Mouse (Mus musculus) hindbrain, postnatal 0 days (tissue): ENCODE data around the gene Fancg. TPM values are rescaled to one million over a fixed set of nuclear protein-coding genes. Genes with fewer than 3 reads are reported as not detected.

Source experiments
- ATAC-seq: fragments of 200-750 bp; cut with Nextera tagmentation; 2 replicates; pipeline ENCODE4 v1.8.0; 2017; ENCODE audit warnings: mild to moderate bottlenecking, moderate TSS enrichment, moderate library complexity
- DNase-seq: peaks from one replicate; pipeline ENCODE4 v3.0.0-alpha.2; 2015; ENCODE audit warnings: low spot score
- H3K27ac ChIP-seq: fragments of 300-500 bp; sonication (generic); 2 replicates; pipeline ENCODE4 v1.5.1; 2014; ENCODE audit warnings: mild to moderate bottlenecking
- H3K27me3 ChIP-seq: fragments of 300-500 bp; sonication (generic); 2 replicates; pipeline ENCODE4 v1.6.1; 2014; ENCODE audit warnings: low read length, mixed read lengths; ENCODE audit not compliant: insufficient read depth
- H3K36me3 ChIP-seq: fragments of 300-500 bp; sonication (generic); 2 replicates; pipeline ENCODE4 v1.6.1; 2014; ENCODE audit warnings: low read length, mixed read lengths; ENCODE audit not compliant: insufficient read depth
- H3K4me1 ChIP-seq: fragments of 300-500 bp; sonication (generic); 2 replicates; pipeline ENCODE4 v1.6.1; 2014; ENCODE audit warnings: antibody characterized with exemption, low read length, mixed read lengths; ENCODE audit not compliant: insufficient read depth
- H3K4me2 ChIP-seq: fragments of 300-500 bp; sonication (generic); 2 replicates; pipeline ENCODE4 v1.6.1; 2014; ENCODE audit warnings: low read depth, mild to moderate bottlenecking, low read length, moderate library complexity, mixed read lengths
- H3K4me3 ChIP-seq: fragments of 300-500 bp; sonication (generic); 2 replicates; pipeline ENCODE4 v1.5.1; 2014; ENCODE audit warnings: low read length
- H3K9ac ChIP-seq: fragments of 300-500 bp; sonication (generic); replicated peaks from 2 replicates; pipeline ENCODE4 v1.6.1; 2014; ENCODE audit warnings: mild to moderate bottlenecking, low read length, moderate library complexity, mixed read lengths
- H3K9me3 ChIP-seq: fragments of 300-500 bp; sonication (generic); 2 replicates; pipeline ENCODE4 v1.6.1; 2016; ENCODE audit warnings: low read length, mixed read lengths
- CTCF ChIP-seq: IDR thresholded peaks from 2 replicates; pipeline ENCODE4 v1.5.1; 2016; ENCODE audit warnings: antibody characterized with exemption, control low read depth, low read depth
- WGBS: fragments of 180-500 bp; shearing (Covaris S2); extraction: QIAGEN DNeasy Blood & Tissue Kit; methylation state at CpG from one replicate; pipeline ENCODE4 v1.1.7; 2014; 5-methylcytosine and 5-hydroxymethylcytosine counted together
- polyA plus RNA-seq: library from polyadenylated mRNA; unstranded; fragments of >200 nt; fragmentation: Nextera tagmentation; extraction: Ambion mirVana; gene quantifications from 2 replicates; pipeline ENCODE4 v1.2.1, GENCODE M21; 2015
- total RNA-seq: library from RNA; depleted of rRNA; stranded (reverse); fragments of >200 nt; gene quantifications from 2 replicates; pipeline ENCODE4 v1.2.3, GENCODE M21; 2014

Gene Fancg
- total and polyA plus RNA-seq, 2 experiments from 2014 or later: 13.1 to 14.5 TPM

GRCm38 (mm10) chr4:43040881-43041547, 30.7 kb upstream of the Fancg start:
- Histone ChIP-seq H3K4me3 (no peak overlapping the region), H3K27ac (peak overlapping the region; percentile 65), H3K36me3 (peaks cover 6% of the 10 kb centered on the region), H3K9me3 (no peaks in the 10 kb centered on the region), H3K9ac (no peak overlapping the region), H3K4me2 (no peak overlapping the region), H3K4me1 (peaks cover 9% of the 10 kb centered on the region), H3K27me3 (no peaks in the 10 kb centered on the region)
- ATAC-seq (no peak), DNase-seq (no peak)
- no peak for TF ChIP-seq CTCF
- WGBS: 63% methylated on average over 9 of the region's 9 CpGs

GRCm38 (mm10) chr4:43040114-43040572, 29.8 kb upstream of the Fancg start:
- peak; percentile 98 for DNase-seq
- under 1% methylated on average over 24 of the region's 25 CpGs for WGBS
- Histone ChIP-seq H3K4me3 (peak overlapping the region; percentile 73), H3K36me3 (peaks cover 10% of the 10 kb centered on the region), H3K9me3 (no peaks in the 10 kb centered on the region), H3K9ac (peak overlapping the region; percentile 82), H3K27ac (peak overlapping the region; percentile 82), H3K4me1 (peaks cover 9% of the 10 kb centered on the region), H3K4me2 (peak overlapping the region; percentile 82), H3K27me3 (no peaks in the 10 kb centered on the region)
- TF ChIP-seq CTCF: no peak
- ATAC-seq: peak; percentile 96

GRCm38 (mm10) chr4:43039609-43040008, 29.3 kb upstream of the Fancg start:
- DNase-seq: no peak
- Histone ChIP-seq H3K4me1 (peaks cover 5% of the 10 kb centered on the region), H3K27me3 (no peaks in the 10 kb centered on the region), H3K9me3 (no peaks in the 10 kb centered on the region), H3K36me3 (peaks cover 13% of the 10 kb centered on the region), H3K4me2 (peak overlapping the region; percentile 82), H3K4me3 (peak overlapping the region; percentile 73), H3K9ac (peak overlapping the region; percentile 82), H3K27ac (peak overlapping the region; percentile 82)
- WGBS: under 1% methylated on average over 11 of the region's 11 CpGs
- no peak for ATAC-seq
- no peak for TF ChIP-seq CTCF

- Histone ChIP-seq H3K27me3 (no peaks in the 10 kb centered on the region), H3K9ac (peak overlapping the region; percentile 82), H3K4me2 (peak overlapping the region; percentile 82), H3K4me1 (peaks cover 4% of the 10 kb centered on the region; the same call in 1 of the 2 replicates), H3K36me3 (peaks cover 20% of the 10 kb centered on the region), H3K4me3 (peak overlapping the region; percentile 73), H3K9me3 (no peaks in the 10 kb centered on the region), H3K27ac (peak overlapping the region; percentile 82; the same call in 1 of the 2 replicates)
- no peak for TF ChIP-seq CTCF
- ATAC-seq (peak; percentile 1; the same call in 1 of the 2 replicates), DNase-seq (peak; percentile 74)
- WGBS: 48% methylated on average over 15 of the region's 15 CpGs
These were observed 28.5 kb upstream of the Fancg start for GRCm38 (mm10) chr4:43038567-43039495.

- H3K4me2 ChIP-seq: peak overlapping the region; percentile 82
- no peak for TF ChIP-seq CTCF
These were observed 27.7 kb upstream of the Fancg start for GRCm38 (mm10) chr4:43037860-43038566.

GRCm38 (mm10) chr4:43036356-43036755, 26.1 kb upstream of the Fancg start:
- Histone ChIP-seq H3K27me3 (no peaks in the 10 kb centered on the region), H3K36me3 (peaks cover 27% of the 10 kb centered on the region), H3K9me3 (no peaks in the 10 kb centered on the region), H3K4me3 (no peak overlapping the region), H3K4me2 (no peak overlapping the region), H3K9ac (no peak overlapping the region), H3K4me1 (peaks cover 4% of the 10 kb centered on the region; the same call in 1 of the 2 replicates), H3K27ac (no peak overlapping the region)
- DNase-seq: no peak
- no peak for ATAC-seq
- no peak for TF ChIP-seq CTCF
- WGBS: 84% methylated on average over 10 of the region's 10 CpGs

More at GRCm38 (mm10) chr4:43037860-43038566, 27.7 kb upstream of the Fancg start:
- Histone ChIP-seq H3K27me3 (no peaks in the 10 kb centered on the region), H3K36me3 (peaks cover 27% of the 10 kb centered on the region), H3K27ac (no peak overlapping the region), H3K9me3 (no peaks in the 10 kb centered on the region), H3K4me3 (no peak overlapping the region), H3K9ac (no peak overlapping the region), H3K4me1 (peaks cover 4% of the 10 kb centered on the region; the same call in 1 of the 2 replicates)
- WGBS: 77% methylated on average over 4 of the region's 4 CpGs
- DNase-seq: no peak
- no peak for ATAC-seq
